Mouse (Mus musculus) cerebellum, adult 9-10 months (tissue): Measurements from ENCODE around the gene Mipol1.

Experiments
- DNase-seq: peaks from one replicate; pipeline ENCODE4 v3.0.0; 2022

Mipol1 gene

DNA sequence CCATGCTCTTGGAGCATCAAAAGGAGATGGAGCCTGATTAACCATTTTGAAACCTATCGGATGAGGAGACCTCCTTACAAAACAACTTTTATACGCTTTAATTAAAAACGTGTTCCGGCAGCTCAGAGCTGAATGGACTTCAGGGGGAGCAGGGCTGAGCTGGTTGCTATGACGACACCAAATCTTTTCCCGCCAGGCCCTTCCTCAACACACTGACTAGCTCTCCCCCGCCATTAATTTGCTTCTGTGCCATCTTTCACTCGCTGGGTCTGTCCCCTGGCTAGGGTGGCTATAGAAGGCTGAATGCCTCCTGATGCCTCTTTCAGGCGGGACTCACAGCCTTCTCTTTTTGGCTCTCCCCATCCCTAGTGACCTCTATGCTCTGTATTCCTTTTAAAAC, 300.2 kb downstream of the Mipol1 start:
- no peak for DNase-seq

DNA sequence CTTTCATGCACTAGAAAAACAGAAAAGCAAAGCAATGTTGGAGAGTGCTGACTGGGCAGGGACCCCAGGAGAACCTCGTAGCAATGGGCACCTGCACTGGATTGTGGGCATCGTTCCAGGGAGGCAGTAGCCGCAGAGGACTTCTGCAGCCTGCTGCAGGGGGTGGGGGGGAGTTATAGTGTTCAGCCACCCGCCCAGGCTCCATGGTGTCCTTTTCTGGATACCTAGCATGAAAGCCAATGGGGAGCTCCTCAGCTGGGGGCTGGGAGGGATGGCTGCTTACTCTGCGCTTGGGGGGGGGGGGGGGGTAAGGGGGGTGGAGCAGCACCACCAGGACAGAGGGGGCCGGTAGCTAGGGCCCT, 304.3 kb downstream of the Mipol1 start:
- DNase-seq = no peak

DNA sequence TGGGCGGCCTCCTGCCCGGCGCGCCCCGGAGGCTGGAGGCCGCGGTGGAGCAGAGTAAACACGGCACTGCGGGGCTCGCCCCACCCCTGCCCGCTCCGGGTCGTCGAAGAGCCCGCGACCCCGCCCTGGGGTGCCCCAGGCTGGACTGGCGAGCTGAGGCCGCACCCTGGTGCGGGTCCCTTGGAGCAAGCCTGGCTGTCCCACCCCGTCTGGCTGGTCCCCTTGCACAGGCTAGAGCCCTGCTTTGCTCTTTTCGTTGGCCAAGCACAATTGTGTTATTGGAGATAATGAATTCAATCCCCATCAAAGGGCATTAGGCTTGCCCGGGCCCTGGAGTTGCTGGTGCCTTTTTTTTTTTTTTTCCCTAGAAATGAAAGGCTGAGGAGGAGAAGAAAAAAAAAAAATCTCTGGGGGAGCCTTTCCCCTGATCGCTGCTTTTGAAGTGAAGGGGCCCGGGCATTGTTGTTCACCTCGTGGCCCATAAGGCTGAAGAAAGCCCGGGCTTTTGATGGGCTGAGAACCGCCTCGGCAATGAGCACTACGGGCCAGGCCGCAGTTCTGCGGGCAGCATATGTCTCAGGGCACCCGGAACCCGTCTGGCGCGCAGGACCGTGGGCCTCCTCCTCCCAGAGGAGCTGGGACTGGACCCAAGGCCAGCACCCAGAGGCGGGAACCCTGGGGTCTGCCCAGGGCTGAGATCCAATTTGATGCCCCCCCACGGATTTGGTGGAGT, 304.8 kb downstream of the Mipol1 start:
- DNase-seq = no peak

DNA sequence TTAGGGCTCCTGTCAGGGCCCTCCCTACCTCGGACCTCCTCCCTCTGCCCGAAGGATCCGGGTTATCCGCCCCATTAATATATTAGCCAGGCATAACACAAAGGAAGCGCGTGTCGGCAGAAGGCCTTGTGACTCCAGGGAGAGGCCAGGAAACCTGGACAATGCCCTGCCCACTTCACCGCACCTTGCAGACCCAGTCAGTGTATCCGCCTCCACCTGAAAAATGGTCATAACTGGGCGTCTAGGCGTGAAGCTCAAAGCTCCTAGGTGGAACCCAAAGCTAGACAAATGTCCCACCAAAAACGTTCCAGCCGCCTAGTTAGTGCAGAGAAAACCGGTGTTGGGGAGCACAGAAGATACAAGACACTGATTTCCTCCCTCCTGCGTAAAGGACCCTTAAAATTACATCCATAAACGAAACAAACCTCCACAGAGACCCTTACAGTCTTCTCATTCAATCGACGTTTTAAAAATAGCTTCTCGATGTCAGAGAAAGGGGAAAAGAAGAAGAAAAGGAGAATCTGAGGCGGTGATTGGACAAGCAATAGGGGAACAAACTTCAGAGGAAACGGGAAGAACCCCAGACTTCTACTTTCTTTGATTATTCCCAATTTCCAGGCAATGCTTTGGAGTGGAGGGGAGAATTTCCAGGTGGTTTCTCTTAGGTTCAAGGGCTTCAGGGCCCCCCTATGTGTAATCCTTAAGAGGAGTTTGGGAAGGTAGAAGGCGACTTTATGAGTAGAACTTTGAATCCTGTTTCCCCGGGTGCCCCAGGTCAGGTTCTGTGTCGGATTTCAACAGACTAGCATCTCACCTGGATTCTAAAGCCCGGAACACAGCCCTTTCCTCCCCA, 306.1 kb downstream of the Mipol1 start:
- DNase-seq = no peak

DNA sequence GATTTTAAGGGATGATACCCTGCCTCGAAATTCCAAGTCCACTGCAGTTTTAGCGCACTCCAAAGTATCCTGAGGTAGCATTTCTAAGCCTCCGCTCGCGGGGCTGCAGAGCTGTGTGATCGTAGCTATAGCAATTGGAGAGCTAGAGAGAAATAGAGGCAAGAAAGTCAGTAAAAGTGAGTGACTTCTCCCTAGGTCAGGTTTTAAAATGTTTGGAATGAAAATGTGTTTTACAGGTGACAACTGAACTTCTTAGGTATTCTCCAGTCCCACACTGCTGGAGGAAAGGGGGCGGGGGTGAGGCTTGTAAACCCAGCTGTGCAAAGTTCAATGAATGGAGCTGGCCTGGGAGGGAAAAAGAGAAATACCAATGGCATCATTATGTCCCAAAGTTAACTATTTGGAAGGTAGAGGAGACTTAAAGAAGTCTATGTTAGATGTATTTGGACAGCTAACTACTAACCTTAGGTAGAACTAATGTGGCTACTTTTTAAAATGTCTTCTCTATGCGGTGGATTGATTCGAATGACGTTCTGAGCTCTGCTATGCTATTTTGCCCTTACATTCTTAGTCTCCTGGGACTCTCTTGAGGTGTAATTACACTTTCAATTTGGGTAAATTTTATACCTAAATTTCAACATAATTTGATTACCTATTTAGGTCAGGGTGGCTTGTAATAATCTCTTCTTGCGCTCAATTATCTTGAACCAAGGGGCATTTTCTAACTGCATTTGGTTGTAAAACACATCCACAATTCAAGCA, 306.9 kb downstream of the Mipol1 start:
- DNase-seq = no peak

DNA sequence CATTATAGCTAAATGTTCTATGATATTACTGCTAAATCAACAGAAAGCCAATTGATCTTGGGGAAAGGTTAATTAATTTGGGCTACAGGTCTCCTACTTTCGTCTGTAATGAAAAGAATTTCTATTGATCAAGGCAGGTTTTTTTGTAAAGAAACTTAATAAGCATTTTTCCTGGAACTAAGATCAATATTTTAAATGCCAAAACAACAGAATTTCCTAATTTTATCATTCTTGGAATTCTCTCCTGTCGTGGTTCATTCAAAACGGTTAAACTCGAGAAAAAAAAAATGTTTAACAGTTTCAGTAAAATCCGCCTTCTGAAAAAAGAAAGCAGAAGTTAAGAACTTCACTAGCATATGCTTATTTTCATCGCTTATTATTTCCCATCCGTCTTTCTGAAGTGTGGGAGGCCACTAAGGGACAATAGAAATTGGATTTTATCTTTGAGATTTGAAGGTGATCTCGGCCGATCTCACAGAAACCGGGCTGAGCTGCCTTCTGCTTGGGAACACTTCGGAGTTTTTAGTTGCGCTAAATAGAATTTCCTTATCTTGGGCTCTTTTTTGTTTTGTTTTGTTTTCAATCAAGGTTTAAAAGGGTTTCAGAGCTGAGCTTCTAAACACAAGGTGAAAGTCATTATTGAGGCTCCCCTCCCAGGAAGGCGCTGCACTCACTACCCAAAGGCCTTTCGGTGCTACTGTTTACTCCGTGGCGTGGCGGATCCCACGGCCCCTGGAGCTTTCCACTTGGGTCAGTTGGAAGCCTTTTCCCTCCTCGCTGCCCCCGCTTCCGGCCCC, 307.8 kb downstream of the Mipol1 start:
- DNase-seq = no peak

DNA sequence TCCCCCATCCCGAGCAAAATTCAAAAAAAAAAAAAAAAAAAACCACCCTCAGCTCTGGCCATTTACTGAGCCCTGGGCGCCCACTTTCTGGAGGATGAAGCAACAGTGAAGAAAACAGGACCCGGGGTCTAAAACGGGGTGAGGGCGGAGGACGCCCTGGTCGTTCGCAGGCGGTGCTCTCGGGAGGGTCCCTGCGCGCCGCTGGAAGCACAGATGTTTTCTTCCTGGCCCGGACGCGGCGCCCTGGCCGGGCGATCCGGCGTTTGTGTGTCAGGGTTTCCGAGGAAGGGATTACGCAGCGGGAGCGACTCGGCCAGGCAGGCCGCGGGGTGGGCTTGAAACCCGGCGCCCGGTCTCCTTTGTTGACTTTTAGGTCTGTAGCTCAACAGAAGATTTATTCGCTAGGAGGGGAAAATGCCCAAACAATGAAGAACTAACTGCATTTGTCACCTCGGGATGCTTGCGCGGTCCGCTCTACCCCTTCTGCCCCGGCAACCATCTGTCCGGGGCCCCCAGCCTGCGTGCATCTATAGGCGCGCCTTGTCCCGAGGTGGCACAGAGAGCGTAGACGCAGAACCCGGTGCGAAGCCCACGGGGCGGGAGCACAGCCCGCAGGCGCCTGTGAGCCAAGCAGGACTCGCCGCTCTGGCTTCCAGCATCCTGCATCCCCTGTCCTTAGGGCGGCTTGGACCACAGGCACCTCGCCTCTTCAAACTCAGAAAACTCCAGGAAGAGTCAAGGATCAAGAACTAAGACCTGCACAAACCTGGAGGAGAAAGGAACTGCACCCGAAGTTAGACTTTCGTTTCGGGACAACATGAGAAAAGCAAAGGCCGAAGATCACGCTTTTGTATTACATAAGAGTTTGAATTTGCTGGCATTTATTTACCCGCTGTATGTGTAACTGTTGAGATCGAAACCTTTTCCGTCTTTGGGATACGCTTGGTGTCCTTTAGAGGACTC, 308.6 kb downstream of the Mipol1 start:
- DNase-seq = no peak

DNA sequence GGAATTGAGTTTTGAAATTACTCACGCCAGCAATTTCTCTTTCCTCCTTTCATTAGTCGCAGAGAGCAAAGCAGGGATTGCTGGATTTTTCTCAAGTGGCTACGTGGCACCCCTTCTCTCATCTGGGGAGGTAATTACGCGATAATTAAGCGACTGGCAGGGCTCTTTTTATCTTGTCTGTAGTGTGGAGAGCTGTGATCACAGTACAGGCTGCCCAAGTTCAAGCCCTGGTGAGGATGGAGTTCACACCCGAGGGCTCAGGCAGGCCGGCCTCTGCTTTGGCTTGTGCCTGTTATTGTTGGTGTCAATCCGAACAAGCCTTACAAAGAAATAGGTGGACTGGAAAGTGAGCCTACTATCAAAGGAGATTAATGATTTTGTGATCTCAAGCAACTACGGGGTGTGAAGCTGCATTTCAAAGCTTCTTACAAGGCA, 309.3 kb downstream of the Mipol1 start:
- DNase-seq = no peak

DNA sequence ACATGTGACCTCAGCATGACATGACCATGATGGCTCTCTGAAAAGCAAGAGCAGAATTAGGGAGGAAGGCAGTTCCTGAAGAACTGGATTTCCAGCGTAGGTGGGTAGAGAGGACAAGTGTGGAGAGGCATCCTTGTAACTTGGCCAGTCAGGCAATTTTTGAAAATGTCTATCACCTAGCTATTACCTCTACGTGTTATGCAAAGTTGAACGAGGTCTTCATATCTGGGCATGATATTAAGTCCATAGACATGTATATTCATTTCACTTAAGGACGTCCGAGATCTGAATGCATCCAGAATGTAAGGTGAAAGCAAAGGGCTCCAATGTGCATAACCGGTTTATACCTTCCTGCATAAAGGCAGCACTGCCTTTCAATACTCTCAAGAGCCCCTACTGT, 310.9 kb downstream of the Mipol1 start:
- no peak for DNase-seq

DNA sequence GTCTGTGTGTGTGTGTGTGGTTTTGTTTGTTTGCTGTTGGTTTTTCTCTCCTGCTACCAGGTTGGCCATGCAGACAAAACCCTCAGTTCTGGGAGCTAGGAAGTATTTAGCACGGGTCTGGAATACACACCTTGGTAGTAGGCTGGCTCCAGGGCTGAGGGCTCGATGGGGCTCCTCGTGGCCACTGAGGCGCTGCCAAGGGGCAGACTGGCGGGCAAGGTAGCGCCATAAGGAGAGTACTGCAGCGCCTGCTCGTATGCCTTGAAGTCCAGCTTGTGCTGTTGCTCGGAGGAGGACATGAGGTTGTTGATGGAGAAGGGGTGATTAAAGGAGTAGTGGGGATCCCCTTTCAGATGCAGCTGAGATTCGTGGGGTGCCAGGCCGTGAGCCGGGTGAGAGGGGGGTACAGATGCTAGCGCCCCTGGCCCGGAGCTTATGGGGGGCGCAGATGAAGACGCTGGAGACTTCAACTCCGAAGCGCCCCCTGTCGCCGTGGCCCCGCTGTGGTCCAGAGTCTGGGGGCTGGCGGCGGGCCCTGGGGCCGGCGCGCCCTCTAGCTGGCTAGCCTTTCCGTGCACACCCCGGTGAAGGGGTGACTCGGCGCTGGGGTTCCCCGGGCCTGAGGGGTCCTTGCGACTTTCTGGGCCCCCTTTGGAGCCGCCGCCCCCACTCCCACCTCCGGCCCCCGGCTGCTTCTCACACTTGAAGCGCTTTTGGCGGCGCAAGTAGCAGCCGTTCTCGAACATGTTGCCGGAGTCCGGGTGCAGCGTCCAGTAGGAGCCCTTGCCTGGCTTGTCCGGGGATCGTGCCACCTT, 311.9 kb downstream of the Mipol1 start:
- DNase-seq = no peak

DNA sequence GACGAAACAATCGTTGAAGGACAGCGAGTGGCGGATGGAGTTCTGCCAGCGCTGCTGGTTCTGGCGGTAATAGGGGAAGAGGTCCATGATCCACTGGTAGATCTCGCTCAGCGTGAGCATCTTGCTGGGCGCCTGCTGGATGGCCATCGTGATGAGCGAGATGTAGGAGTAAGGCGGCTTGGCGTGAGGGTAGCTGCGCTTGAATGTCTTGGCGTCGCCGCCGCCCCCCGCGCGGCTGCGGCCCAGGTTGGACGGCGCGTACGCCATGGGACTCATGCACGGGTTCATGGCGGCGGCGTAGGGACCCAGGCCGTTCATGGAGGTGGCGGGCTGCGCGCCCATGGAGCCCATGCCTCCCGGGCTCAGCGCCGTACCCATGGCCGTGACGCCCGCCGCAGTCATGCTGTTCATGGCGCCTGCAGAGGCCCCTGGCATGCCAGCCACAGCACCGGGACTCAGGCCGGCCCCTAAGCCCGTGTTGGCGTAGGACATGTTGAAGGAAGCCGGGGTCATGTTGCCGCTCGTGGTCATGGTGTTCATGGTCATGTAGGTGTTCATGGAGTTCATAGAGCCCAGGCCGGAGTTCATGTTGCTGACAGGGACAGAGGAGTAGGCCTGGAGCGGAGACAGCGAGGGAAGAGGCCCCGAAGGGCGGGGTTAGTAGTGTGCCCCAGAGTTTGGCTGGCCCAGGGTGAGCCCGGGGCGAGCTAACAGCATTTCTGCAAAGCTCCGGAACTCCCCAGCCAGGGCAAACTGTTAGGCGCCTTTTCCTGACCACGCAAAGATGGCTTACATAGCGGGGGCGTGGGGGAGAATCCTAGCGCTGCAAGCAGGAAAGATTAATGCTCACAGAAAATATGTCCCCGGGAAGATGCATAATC, 312.8 kb downstream of the Mipol1 start:
- DNase-seq = no peak

DNA sequence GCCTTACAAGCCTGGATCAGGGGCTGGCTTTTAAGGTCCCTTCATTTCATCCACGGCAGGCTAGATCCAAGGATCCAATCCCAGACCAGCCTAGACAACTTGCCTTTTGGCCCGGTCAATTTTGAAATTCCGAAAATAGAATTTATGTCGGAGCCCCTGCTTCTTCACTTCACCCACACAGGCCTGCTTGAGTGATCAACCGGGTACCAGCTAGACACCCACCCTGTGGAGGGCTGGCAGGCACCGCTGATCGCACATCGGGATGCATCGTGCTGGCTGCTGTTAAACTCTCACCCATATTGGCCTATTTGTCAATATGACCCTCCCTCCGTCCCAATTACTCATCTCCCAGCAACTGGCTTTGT, 313.4 kb downstream of the Mipol1 start:
- DNase-seq = no peak

DNA sequence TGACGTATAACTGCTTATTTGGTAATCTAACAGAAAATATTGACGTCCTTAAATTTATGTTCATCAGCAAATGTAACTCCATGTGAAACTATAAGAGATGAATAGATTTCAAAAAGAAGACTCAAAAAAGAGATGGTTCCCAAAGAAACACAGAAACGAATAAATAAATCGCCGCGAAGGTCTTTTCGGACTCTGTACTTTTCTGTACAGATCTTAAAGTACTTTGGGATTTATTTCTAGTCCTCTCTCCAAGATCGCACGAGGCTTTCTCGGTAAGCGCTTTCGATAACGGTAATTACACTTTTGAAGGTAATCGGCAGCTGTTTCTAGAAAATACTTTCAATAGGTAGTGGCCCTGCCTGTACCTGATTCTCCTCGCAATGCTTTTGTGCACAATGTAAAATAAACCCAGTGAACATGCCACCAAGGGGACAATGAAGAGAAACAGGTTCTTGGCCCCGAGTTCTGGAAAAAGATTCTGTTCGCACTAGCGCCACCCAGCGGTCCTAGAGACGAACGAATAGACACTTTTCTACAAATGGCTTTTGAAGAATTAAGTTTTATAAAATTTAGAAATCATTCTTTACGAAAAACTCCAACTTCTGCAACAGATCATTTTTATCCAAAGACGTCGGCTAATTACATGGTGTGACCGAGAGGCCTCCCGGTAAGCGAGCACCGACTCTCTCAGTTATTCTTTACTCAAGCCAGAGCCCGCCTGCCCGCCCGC, 314.6 kb downstream of the Mipol1 start:
- DNase-seq = peak; percentile 20

DNA sequence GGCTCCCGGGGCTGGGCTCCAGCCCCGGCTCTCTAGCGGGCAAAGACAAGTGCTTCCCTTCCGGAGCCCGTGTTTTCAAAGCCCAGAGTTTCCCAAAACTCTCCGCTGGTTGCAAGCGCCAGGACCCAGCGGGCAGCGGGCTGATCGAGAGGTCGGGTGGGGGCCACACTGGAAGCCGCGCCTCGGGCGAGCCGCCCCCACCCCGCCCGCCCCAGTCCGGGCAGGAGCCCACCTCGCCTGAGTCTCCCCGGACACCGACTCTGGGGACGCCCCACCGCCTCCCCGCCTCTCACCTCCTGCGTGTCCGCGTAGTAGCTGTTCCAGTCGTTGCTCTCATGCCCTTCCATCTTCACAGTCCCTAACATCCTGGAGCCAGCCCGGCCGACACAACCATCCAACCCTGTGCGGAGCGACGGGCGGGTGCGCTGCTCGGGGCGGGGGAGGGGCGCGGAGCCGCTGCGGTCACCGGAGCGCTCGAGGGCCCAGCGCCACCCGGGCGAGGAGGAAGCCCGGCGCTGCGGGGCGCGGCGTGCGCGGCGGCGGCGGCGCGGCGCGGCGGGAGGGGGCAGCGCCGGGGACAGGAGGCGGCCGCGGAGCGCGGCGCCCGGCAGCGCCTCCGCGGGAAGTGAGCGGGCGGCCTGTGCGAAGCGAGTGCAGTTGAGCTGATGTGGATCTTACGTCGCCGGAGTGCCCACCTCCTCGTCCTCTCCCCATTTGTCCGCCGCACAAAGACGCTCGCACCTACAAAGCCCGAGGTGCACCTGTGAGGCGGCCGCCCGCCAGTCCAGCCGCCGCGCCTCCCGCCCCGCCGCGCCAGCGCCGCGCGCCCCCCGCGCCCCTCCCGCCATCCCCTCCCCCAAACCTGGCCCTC, 315.4 kb downstream of the Mipol1 start:
- DNase-seq = no peak
